Mouse (Mus musculus) 3134 (cell line): Measurements from ENCODE around the gene Adcy7.
A peak's percentile ranks its signal among the peaks of the same experiment; 100 is the strongest.

Source experiments
- DNase-seq: peaks from one replicate; pipeline ENCODE4 v3.0.0-alpha.2; 2011; ENCODE audit warnings: low spot score; ENCODE audit not compliant: insufficient read length; ENCODE audit errors: extremely low read depth

Adcy7 gene

GRCm38 (mm10) chr8:88298733-88299103 is 26.5 kb downstream of the Adcy7 start:
- no peak for DNase-seq

GRCm38 (mm10) chr8:88299907-88300603 is 27.9 kb downstream of the Adcy7 start:
- no peak for DNase-seq

- no peak for DNase-seq
Observed at GRCm38 (mm10) chr8:88301589-88302437, 29.6 kb downstream of the Adcy7 start.

GRCm38 (mm10) chr8:88305814-88306213 is 33.6 kb downstream of the Adcy7 start:
- DNase-seq, result no peak

GRCm38 (mm10) chr8:88306511-88306910 is 34.3 kb downstream of the Adcy7 start:
- DNase-seq, result peak; percentile 39

- no peak for DNase-seq
Observed at GRCm38 (mm10) chr8:88307736-88308135, 35.5 kb downstream of the Adcy7 start.

- DNase-seq, result no peak
Observed at GRCm38 (mm10) chr8:88309274-88309873, 37.2 kb downstream of the Adcy7 start.

GRCm38 (mm10) chr8:88309881-88310280 is 37.7 kb downstream of the Adcy7 start:
- DNase-seq, result no peak

GRCm38 (mm10) chr8:88310286-88310685 is 38.1 kb downstream of the Adcy7 start:
- DNase-seq, result no peak

- DNase-seq, result no peak
Observed at GRCm38 (mm10) chr8:88312966-88313365, 40.8 kb downstream of the Adcy7 start.

GRCm38 (mm10) chr8:88313991-88314390 is 41.8 kb downstream of the Adcy7 start:
- no peak for DNase-seq

GRCm38 (mm10) chr8:88315302-88315701 is 43.1 kb downstream of the Adcy7 start:
- DNase-seq, result no peak

- peak; percentile 47 for DNase-seq
Observed at GRCm38 (mm10) chr8:88316139-88316931, 44.1 kb downstream of the Adcy7 start.

GRCm38 (mm10) chr8:88317341-88317740 is 45.1 kb downstream of the Adcy7 start:
- no peak for DNase-seq

- DNase-seq, result no peak
Observed at GRCm38 (mm10) chr8:88318151-88318550, 45.9 kb downstream of the Adcy7 start.

- DNase-seq, result no peak
Observed at GRCm38 (mm10) chr8:88320134-88320533, 47.9 kb downstream of the Adcy7 start.

- DNase-seq, result no peak
Observed at GRCm38 (mm10) chr8:88321387-88321786, 49.2 kb downstream of the Adcy7 start.

- DNase-seq, result no peak
Observed at GRCm38 (mm10) chr8:88323523-88323922, 51.3 kb downstream of the Adcy7 start.

GRCm38 (mm10) chr8:88324760-88325159 is 52.6 kb downstream of the Adcy7 start:
- no peak for DNase-seq

- DNase-seq, result no peak
Observed at GRCm38 (mm10) chr8:88325251-88325650, 53.0 kb downstream of the Adcy7 start.

GRCm38 (mm10) chr8:88325795-88326194 is 53.6 kb downstream of the Adcy7 start:
- DNase-seq, result no peak
